Mouse (Mus musculus) heart, embryonic 16.5 days (tissue): ENCODE data around the gene AU022252. TPM values are rescaled to one million over a fixed set of nuclear protein-coding genes. Genes with fewer than 3 reads are reported as not detected.

Source experiments
- ATAC-seq: fragments of 200-750 bp; cut with Nextera tagmentation; replicated peaks from 2 replicates; pipeline ENCODE4 v1.8.0; 2017; ENCODE audit warnings: moderate number of reproducible peaks; ENCODE audit not compliant: insufficient read depth, low FRiP score; ENCODE audit errors: extremely low read depth
- H3K27ac ChIP-seq: fragments of 300-500 bp; sonication (generic); 2 replicates; pipeline ENCODE4 v1.5.1; 2014; ENCODE audit warnings: mild to moderate bottlenecking, low read length, control low read depth, moderate library complexity
- H3K27me3 ChIP-seq: fragments of 300-500 bp; sonication (generic); 2 replicates; pipeline ENCODE4 v1.6.1; 2014; ENCODE audit warnings: low read length, mixed read lengths; ENCODE audit not compliant: control insufficient read depth, insufficient read depth
- H3K36me3 ChIP-seq: fragments of 300-500 bp; sonication (generic); 2 replicates; pipeline ENCODE4 v1.6.1; 2014; ENCODE audit not compliant: control insufficient read depth, insufficient read depth
- H3K4me1 ChIP-seq: fragments of 300-500 bp; sonication (generic); 2 replicates; pipeline ENCODE4 v1.6.1; 2014; ENCODE audit warnings: low read length, mixed read lengths; ENCODE audit not compliant: control insufficient read depth, insufficient read depth
- H3K4me2 ChIP-seq: fragments of 300-500 bp; sonication (generic); 2 replicates; pipeline ENCODE4 v1.6.1; 2014; ENCODE audit warnings: low read depth, mild to moderate bottlenecking, control low read depth, low read length
- H3K4me3 ChIP-seq: fragments of 300-500 bp; sonication (generic); 2 replicates; pipeline ENCODE4 v1.5.1; 2014; ENCODE audit warnings: mild to moderate bottlenecking, control low read depth, low read length
- H3K9ac ChIP-seq: fragments of 300-500 bp; sonication (generic); 2 replicates; pipeline ENCODE4 v1.6.1; 2014; ENCODE audit warnings: low read length, control low read depth
- H3K9me3 ChIP-seq: fragments of 300-500 bp; sonication (generic); replicated peaks from 2 replicates; pipeline ENCODE4 v1.6.1; 2016; ENCODE audit warnings: low read length; ENCODE audit not compliant: control insufficient read depth
- WGBS: fragments of 180-500 bp; shearing (Covaris S2); extraction: QIAGEN DNeasy Blood & Tissue Kit; methylation state at CpG from one replicate; pipeline ENCODE4 v1.1.7; 2014; 5-methylcytosine and 5-hydroxymethylcytosine counted together
- polyA plus RNA-seq: library from polyadenylated mRNA; unstranded; fragments of >200 nt; fragmentation: Nextera tagmentation; extraction: Ambion mirVana; gene quantifications from 2 replicates; pipeline ENCODE4 v1.2.1, GENCODE M21; 2015

AU022252 gene
- polyA plus RNA-seq, 1 experiment from 2014 or later: 23.4 TPM

GRCm38 (mm10) chr4:119185771-119186170 lies 46.7 kb downstream of the AU022252 start:
- ATAC-seq: no peak
- H3K4me2 ChIP-seq: no peak overlapping the region
- H3K36me3 ChIP-seq: no peaks in the 10 kb centered on the region
- no peaks in the 10 kb centered on the region for H3K27me3 ChIP-seq
- no peak overlapping the region for H3K9ac ChIP-seq
- 75% methylated on average over 4 of the region's 4 CpGs for WGBS
- H3K4me3 ChIP-seq: no peak overlapping the region
- no peak overlapping the region for H3K27ac ChIP-seq
- H3K9me3 ChIP-seq: no peaks in the 10 kb centered on the region
- peaks cover 4% of the 10 kb centered on the region; the same call in 1 of the 2 replicates for H3K4me1 ChIP-seq

DNA sequence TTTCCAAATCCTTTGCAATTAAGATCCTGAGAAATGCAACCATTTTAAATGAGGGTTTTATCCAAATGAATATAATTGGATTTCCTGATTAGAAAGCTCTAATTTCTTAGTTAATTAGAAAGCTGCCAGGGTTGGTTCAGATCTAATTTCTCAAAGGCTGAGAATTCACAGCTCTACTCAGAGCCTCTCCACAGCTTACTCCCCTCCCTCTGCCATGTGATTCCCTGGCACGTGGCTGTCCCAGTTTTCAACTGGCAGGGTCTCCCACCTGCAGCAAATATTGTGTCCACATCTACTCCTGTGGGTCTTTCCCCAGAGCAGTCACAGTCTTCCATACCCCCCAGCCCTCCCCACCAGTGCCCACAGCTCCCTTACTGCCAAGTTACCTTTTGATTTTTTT lies 49.0 kb downstream of the AU022252 start:
- H3K27me3 ChIP-seq: no peaks in the 10 kb centered on the region
- no peak overlapping the region for H3K4me3 ChIP-seq
- no peak overlapping the region for H3K27ac ChIP-seq
- no peaks in the 10 kb centered on the region for H3K9me3 ChIP-seq
- H3K9ac ChIP-seq: no peak overlapping the region
- H3K36me3 ChIP-seq: no peaks in the 10 kb centered on the region
- WGBS: 38% methylated on average over 1 of the region's 1 CpGs
- H3K4me2 ChIP-seq: no peak overlapping the region
- H3K4me1 ChIP-seq: peaks cover under 1% of the 10 kb centered on the region; the same call in 1 of the 2 replicates
- no peak for ATAC-seq

DNA sequence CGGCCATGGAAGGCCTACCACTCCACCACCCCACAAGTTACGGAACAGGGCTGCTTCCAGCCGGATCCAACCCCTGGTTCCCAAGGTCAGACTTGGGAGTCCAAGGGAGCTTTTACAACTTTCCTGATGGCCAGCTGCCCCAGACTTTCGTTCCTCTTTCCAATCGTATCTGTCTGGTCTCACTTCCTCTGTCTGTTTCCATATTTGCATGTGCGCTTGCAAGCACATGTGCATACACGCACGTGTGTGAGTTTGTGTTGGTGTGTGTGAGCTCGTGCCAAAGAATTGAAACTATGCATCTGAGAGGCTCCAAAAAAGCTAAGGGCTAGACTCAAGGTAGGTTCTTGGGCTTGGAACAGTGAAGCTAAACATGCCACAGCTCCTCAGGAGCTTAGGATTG lies 51.1 kb downstream of the AU022252 start:
- WGBS: 79% methylated on average over 9 of the region's 9 CpGs
- H3K27me3 ChIP-seq: no peaks in the 10 kb centered on the region

GRCm38 (mm10) chr4:119180133-119180707 lies 52.3 kb downstream of the AU022252 start:
- no peaks in the 10 kb centered on the region for H3K27me3 ChIP-seq
- no peaks in the 10 kb centered on the region for H3K9me3 ChIP-seq
- 23% methylated on average over 4 of the region's 4 CpGs for WGBS
- no peak overlapping the region for H3K9ac ChIP-seq
- no peak overlapping the region for H3K4me2 ChIP-seq
- ATAC-seq: no peak
- no peaks in the 10 kb centered on the region for H3K36me3 ChIP-seq
- H3K27ac ChIP-seq: no peak overlapping the region
- no peaks in the 10 kb centered on the region for H3K4me1 ChIP-seq
- no peak overlapping the region for H3K4me3 ChIP-seq

More for the DNA sequence above, 51.1 kb downstream of the AU022252 start:
- H3K9me3 ChIP-seq: no peaks in the 10 kb centered on the region
- no peaks in the 10 kb centered on the region for H3K4me1 ChIP-seq
- ATAC-seq: no peak
- H3K4me2 ChIP-seq: no peak overlapping the region
- no peak overlapping the region for H3K27ac ChIP-seq
- H3K4me3 ChIP-seq: no peak overlapping the region
- H3K9ac ChIP-seq: no peak overlapping the region
- H3K36me3 ChIP-seq: no peaks in the 10 kb centered on the region

DNA sequence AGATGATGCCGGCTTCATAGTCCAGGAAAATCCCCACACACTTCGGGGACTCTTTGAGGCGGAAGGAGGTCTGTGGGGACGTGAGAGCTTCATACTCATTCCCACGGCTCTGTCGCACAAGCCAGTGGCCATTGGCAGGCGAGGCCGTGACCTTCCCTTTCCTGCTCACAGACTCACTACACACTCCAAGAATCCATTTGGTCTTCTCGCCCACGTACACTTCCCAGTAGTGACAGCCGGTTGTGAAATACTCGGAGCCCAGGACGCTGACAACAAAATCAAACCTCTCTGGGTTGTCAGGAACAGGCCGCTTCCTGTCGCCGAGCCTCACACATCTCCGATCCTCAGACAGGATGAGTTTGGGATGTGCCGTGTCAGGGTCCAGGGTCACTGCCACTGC lies 54.2 kb downstream of the AU022252 start:
- Histone ChIP-seq H3K4me1 (peaks cover under 1% of the 10 kb centered on the region), H3K9me3 (no peaks in the 10 kb centered on the region), H3K27me3 (no peaks in the 10 kb centered on the region), H3K9ac (no peak overlapping the region), H3K36me3 (no peaks in the 10 kb centered on the region), H3K4me3 (no peak overlapping the region), H3K27ac (no peak overlapping the region), H3K4me2 (no peak overlapping the region)
- 54% methylated on average over 18 of the region's 18 CpGs for WGBS
- no peak for ATAC-seq

DNA sequence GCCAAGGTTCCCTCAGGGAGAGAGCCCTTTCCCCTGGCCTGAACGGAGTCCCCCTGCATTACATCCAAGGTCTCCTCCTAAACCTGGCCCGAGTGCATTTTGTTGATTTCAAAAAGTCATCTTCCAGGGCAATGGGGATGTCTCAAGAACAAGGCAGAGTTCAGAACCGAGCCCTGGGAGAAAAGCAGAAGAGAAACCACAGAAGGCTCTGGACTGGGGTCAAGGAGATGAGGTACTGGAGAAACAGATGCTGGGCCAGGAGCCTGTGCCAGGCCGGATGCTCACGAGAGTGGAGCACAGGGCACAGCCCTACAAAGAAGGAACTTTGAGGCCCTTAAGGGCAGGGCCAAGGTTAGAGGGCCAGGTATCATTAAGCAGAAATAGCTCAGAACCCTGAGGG lies 54.8 kb downstream of the AU022252 start:
- H3K27ac ChIP-seq: no peak overlapping the region
- 61% methylated on average over 5 of the region's 5 CpGs for WGBS
- H3K4me2 ChIP-seq: no peak overlapping the region
- no peaks in the 10 kb centered on the region for H3K36me3 ChIP-seq
- H3K4me3 ChIP-seq: no peak overlapping the region
- H3K9me3 ChIP-seq: no peaks in the 10 kb centered on the region
- no peak for ATAC-seq
- H3K4me1 ChIP-seq: peaks cover 6% of the 10 kb centered on the region
- no peaks in the 10 kb centered on the region for H3K27me3 ChIP-seq
- no peak overlapping the region for H3K9ac ChIP-seq

DNA sequence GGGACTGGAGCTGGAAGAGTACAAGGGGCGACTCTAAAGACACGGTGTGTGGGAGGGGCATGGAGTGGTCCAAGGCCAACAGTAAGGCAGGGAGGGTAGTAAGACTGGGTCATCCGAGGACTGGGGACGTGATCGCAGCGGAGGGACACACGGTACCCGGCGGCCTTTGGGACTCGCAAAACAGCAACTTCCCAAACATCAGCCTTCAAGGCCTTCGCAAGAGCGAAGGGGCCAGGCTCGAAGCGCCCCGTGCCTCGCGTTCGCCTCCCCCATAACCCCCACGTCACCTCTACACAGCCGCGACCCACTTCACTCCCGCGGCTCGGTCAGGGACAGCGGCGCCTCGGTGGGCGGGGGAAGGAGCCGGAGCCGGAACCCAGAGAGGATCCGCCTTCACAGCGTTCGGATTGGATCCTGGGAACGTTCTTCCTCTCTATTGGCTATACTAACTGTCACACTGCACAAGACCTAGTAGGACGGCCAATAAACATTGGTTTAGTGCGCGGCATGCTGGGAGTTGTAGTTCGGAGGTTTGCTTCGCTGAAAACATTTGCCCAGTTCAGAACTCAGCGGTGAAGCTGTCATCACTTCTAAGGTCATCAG lies 58.6 kb downstream of the AU022252 start, which contains the start of gene Zfp691:
Zfp691 (minus strand) TSS at position 345 of the 603 bp plus-strand sequence.
- peak within 1 kb of the TSS; percentile 89 for H3K27ac ChIP-seq

GRCm38 (mm10) chr4:119172919-119173650 lies 59.4 kb downstream of the AU022252 start:
- H3K4me3 ChIP-seq: peak overlapping the region; percentile 87
- 29% methylated on average over 18 of the region's 18 CpGs for WGBS
- H3K4me1 ChIP-seq: peaks cover 21% of the 10 kb centered on the region
- H3K4me2 ChIP-seq: peak overlapping the region; percentile 83
- no peaks in the 10 kb centered on the region for H3K27me3 ChIP-seq
- peak overlapping the region; percentile 86 for H3K9ac ChIP-seq
- ATAC-seq: no peak
- H3K9me3 ChIP-seq: no peaks in the 10 kb centered on the region
- peak overlapping the region; percentile 89 for H3K27ac ChIP-seq
- H3K36me3 ChIP-seq: peaks cover 17% of the 10 kb centered on the region

More for the DNA sequence above, 58.6 kb downstream of the AU022252 start, which contains the start of gene Zfp691:
- Histone ChIP-seq H3K4me1 (peaks cover 21% of the 10 kb centered on the region), H3K36me3 (peaks cover 14% of the 10 kb centered on the region), H3K9me3 (no peaks in the 10 kb centered on the region), H3K27me3 (no peaks in the 10 kb centered on the region), H3K9ac (peak within 1 kb of the TSS; percentile 86), H3K4me2 (peak within 1 kb of the TSS; percentile 83), H3K4me3 (peak within 1 kb of the TSS; percentile 87)
- under 1% methylated on average over 39 of the region's 40 CpGs for WGBS
- peak; percentile 100 for ATAC-seq

- peaks cover 14% of the 10 kb centered on the region for H3K4me1 ChIP-seq
- peak; percentile 51; the same call in 1 of the 2 replicates for ATAC-seq
Observed at GRCm38 (mm10) chr4:119167663-119168062, 64.8 kb downstream of the AU022252 start.

More at GRCm38 (mm10) chr4:119167663-119168062, 64.8 kb downstream of the AU022252 start:
- Histone ChIP-seq H3K4me3 (no peak overlapping the region), H3K27ac (no peak overlapping the region), H3K9ac (no peak overlapping the region), H3K9me3 (no peaks in the 10 kb centered on the region), H3K4me2 (no peak overlapping the region), H3K36me3 (peaks cover 17% of the 10 kb centered on the region), H3K27me3 (no peaks in the 10 kb centered on the region)
- 6% methylated on average over 4 of the region's 4 CpGs for WGBS
